Mouse (Mus musculus) lung, adult 2 months (tissue): Measurements from ENCODE around the gene Pgs1. TPM values are rescaled to one million over a fixed set of nuclear protein-coding genes. Genes with fewer than 3 reads are reported as not detected.

Experiments used
- DNase-seq: peaks from one replicate; pipeline ENCODE4 v3.0.0; 2022
- H3K4me1 ChIP-seq: fragments of 200-500 bp; 2 replicates; pipeline ENCODE4 v1.6.1; 2011; ENCODE audit warnings: low read length; ENCODE audit not compliant: control insufficient read depth, insufficient read depth
- H3K4me3 ChIP-seq: fragments of 200-500 bp; replicated peaks from 2 replicates; pipeline ENCODE3; 2011; ENCODE audit warnings: low read depth, mild to moderate bottlenecking, control low read depth, low read length; ENCODE audit errors: extremely low read depth
- CTCF ChIP-seq: fragments of 200-500 bp; IDR thresholded peaks from 2 replicates; pipeline ENCODE4 v1.5.1; 2011; ENCODE audit warnings: mild to moderate bottlenecking, low read length, control low read depth; ENCODE audit not compliant: insufficient read depth
- POLR2A ChIP-seq: fragments of 200-500 bp; IDR thresholded peaks from 2 replicates; pipeline ENCODE4 v1.6.1; 2011; ENCODE audit warnings: low read depth, mild to moderate bottlenecking, control low read depth, low read length, borderline replicate concordance; ENCODE audit errors: extremely low read depth
- WGBS: fragments of 180-500 bp; shearing (Covaris S2); methylation state at CpG from one replicate; pipeline ENCODE4 v1.1.7; 2018; 5-methylcytosine and 5-hydroxymethylcytosine counted together
- polyA plus RNA-seq: library from polyadenylated mRNA; depleted of rRNA; stranded (reverse); fragments of >200 nt; gene quantifications from 2 replicates; pipeline ENCODE4 v1.2.3, GENCODE M21; 2012; rRNA removed

Gene Pgs1
- polyA plus RNA-seq, 1 experiment = 83.2 TPM

- WGBS = 73% methylated on average over 14 of the region's 14 CpGs
- no peaks in the 10 kb centered on the region for H3K4me1 ChIP-seq
Measured at GRCm38 (mm10) chr11:118060038-118060437, 73.9 kb downstream of the Pgs1 start.

GRCm38 (mm10) chr11:118067588-118067987 is 81.5 kb downstream of the Pgs1 start:
- 83% methylated on average over 8 of the region's 8 CpGs for WGBS
- Histone ChIP-seq H3K4me3 (no peak overlapping the region), H3K4me1 (no peaks in the 10 kb centered on the region)
- DNase-seq = no peak
- TF ChIP-seq CTCF = no peak
- TF ChIP-seq POLR2A = no peak

More at GRCm38 (mm10) chr11:118060038-118060437, 73.9 kb downstream of the Pgs1 start:
- no peak overlapping the region for H3K4me3 ChIP-seq
- DNase-seq = no peak
- no peak for TF ChIP-seq POLR2A
- no peak for TF ChIP-seq CTCF

GRCm38 (mm10) chr11:118068812-118069332 is 82.8 kb downstream of the Pgs1 start:
- H3K4me1 ChIP-seq = no peaks in the 10 kb centered on the region
- no peak overlapping the region for H3K4me3 ChIP-seq
- DNase-seq = no peak
- WGBS = 82% methylated on average over 16 of the region's 16 CpGs
- TF ChIP-seq POLR2A (no peak), CTCF (no peak)

GRCm38 (mm10) chr11:118071227-118071912 is 85.3 kb downstream of the Pgs1 start:
- Histone ChIP-seq H3K4me3 (no peak overlapping the region), H3K4me1 (peaks cover 4% of the 10 kb centered on the region)
- WGBS = 52% methylated on average over 11 of the region's 11 CpGs
- TF ChIP-seq CTCF (no peak), POLR2A (no peak)
- no peak for DNase-seq

Other genes with a start within 250 kb of the Pgs1 start
- gene Tmc8, start 204.2 kb upstream of the Pgs1 start, polyA plus RNA-seq = 12.0 and 12.8 TPM in 2 replicates
- gene Tmc6, start 204.1 kb upstream of the Pgs1 start, polyA plus RNA-seq = 55.7 and 56.0 TPM in 2 replicates
- gene 6030468B19Rik, start 188.6 kb upstream of the Pgs1 start, polyA plus RNA-seq = 0.18 and 0.33 TPM in 2 replicates
- 0.06 TPM in 1 of 2 replicates, not detected in the other for gene Gm20708, start 176.6 kb upstream of the Pgs1 start, polyA plus RNA-seq
- 180 and 191 TPM in 2 replicates for gene Syngr2, start 176.6 kb upstream of the Pgs1 start, polyA plus RNA-seq
- 4.3 and 6.0 TPM in 2 replicates for gene Afmid, start 160.4 kb upstream of the Pgs1 start, polyA plus RNA-seq
- 7.3 and 11.5 TPM in 2 replicates for gene Tk1, start 160.2 kb upstream of the Pgs1 start, polyA plus RNA-seq
- 1.4 and 2.5 TPM in 2 replicates for gene Birc5, start 137.0 kb upstream of the Pgs1 start, polyA plus RNA-seq
- gene Tmem235, start 125.5 kb upstream of the Pgs1 start, polyA plus RNA-seq = not detected in 2 replicates
- 11.7 and 15.5 TPM in 2 replicates for gene Tha1, start 112.8 kb upstream of the Pgs1 start, polyA plus RNA-seq
- 32.1 and 40.6 TPM in 2 replicates for gene Socs3, start 16.2 kb upstream of the Pgs1 start, polyA plus RNA-seq
- 0.03 and 0.18 TPM in 2 replicates for gene Dnah17, start 144.3 kb downstream of the Pgs1 start, polyA plus RNA-seq